Mouse (Mus musculus) lung, postnatal 0 days (tissue): ENCODE results near the gene Ankrd24.

Experiments
- CTCF ChIP-seq: IDR thresholded peaks from 2 replicates; pipeline ENCODE4 v1.5.1; 2016; ENCODE audit warnings: antibody characterized with exemption, mild to moderate bottlenecking
- EP300 ChIP-seq: IDR thresholded peaks from 2 replicates; pipeline ENCODE4 v1.6.1; 2016; ENCODE audit warnings: antibody characterized with exemption, mild to moderate bottlenecking, control low read depth

DNA sequence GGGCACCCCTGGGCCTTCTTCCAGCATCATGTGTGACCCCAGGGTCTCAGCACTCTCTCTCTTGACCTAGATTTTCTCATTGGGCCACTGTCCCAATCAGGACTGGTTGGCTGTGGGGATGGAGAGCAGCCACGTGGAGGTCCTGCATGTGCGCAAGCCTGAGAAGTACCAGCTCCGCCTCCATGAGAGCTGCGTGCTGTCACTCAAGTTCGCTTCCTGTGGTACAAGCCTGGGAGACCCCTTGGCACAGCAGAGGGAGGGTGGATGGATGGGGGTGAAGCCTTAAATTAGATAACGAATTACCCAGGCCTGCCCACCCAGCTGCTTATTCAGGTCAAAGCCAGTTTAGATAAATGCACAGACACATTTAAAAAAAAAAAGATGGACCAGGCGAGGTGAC is 39.6 kb upstream of the Ankrd24 start:
- TF ChIP-seq EP300 (no peak), CTCF (no peak)
